Mouse (Mus musculus): ENCODE measurements at regions not wholly inside any gene's neighbourhood (a gene's known extent, or its start where the extent isn't known, plus 50 kb on each side); places are given as distances from the start of the nearest gene placed in this dataset.
A peak's percentile ranks its signal among the peaks of the same experiment; 100 is the strongest.
"Not testable (repeated sequence)": the region's sequence is repeated elsewhere in the genome, so short reads cannot be mapped to it uniquely, and the experiment has no call there.

DNA sequence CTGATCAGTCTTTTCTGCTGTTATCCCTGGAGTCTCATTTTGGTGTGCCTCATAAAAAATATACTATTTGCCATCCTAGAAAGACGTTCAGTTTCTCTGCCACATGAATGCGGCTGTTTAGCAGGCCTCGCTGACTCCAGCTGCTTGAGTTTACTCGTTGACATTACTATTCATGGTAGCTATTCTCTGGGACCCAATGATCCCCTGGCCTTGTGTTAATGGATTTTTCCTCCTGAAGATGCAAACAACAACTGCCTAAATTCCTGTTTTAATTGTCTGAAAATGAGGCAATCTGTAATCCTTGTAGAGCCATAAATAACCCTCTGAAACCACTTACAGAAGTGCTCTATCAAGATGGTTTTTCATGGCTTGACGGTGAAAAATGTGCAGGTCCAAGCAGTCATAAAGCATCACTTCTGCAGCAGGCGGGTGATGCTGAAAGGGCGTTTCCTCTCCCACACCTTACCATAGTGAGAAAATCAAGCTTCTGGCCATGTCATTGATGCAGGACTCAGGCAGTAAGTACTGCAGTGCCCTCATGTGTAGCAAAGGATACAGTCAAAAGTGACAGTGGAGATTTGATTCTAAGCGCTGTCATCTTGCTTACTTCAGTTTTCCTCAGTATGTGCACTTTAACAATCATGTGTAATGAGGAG is 419.7 kb upstream of the Lrp1b start:
- no peak for DNase-seq (ENCODE audit: low read depth, low spot score)

GRCm38 (mm10) chr2:43097560-43098233 is 444.3 kb upstream of the Lrp1b start:
- no peak for DNase-seq (ENCODE audit: low read depth, low spot score)

DNA sequence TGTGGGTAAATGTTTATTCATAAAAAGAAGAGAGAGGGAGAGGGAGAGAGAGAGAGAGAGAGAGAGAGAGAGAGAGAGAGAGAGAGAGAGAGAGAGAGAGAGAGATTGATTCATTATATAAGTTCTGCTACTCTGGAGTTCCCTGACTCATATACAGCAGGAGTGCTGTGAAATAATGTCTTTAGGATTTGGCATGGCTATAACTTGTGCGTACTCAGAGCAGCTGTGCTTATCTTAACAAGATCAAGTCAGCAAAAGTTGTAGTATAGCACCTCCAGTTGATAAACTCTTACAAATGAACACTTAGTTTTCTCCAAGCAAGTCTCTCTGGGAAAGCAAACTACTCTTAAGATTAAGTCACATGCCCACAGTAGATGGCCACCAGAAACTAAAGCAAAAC is 435.3 kb upstream of the Kynu start:
- no peak for DNase-seq (ENCODE audit: low read depth, low spot score)

DNA sequence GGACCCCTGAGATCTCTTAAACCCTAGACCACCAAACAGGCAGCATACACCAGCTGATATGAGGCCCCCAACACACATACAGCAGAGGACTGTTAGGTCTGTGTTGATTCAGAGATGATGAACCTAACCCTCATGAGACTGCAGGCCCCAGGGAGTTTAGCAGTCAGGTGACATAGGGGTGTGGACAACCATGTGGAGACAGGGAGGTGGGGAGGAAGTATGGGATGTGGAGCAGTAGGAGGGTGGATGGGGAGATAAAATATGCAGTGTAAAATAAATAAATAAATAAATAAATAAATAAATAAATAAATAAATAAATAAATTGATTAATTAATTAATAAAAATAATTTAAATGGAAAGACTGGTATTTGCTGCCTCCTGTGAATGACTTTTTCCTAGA is 401.6 kb upstream of the Kynu start:
- DNase-seq (ENCODE audit: low read depth, low spot score), result no peak

DNA sequence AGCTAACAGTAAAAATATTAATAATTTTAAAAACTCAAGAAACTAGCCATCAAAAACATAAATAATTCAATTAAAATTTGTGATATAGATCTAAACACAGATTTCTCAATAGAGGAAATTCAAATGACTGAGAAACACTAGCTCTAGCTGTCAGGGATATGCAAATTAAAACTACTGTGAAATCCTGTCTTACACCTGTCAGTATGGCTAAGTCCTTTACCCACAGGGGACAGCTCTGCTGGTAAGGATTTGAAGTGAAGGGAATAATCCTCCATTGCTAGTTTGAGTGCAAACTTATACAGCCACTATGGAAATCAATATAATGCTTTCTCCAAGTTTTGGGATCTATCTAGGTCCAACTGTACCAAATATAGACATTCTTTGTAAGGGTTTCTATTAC is 373.0 kb upstream of the Kynu start:
- DNase-seq (ENCODE audit: low read depth, low spot score), result no peak

GRCm38 (mm10) chr2:43195531-43195930 is 359.6 kb upstream of the Kynu start:
- not testable (repeated sequence) for DNase-seq (ENCODE audit: low read depth, low spot score)

DNA sequence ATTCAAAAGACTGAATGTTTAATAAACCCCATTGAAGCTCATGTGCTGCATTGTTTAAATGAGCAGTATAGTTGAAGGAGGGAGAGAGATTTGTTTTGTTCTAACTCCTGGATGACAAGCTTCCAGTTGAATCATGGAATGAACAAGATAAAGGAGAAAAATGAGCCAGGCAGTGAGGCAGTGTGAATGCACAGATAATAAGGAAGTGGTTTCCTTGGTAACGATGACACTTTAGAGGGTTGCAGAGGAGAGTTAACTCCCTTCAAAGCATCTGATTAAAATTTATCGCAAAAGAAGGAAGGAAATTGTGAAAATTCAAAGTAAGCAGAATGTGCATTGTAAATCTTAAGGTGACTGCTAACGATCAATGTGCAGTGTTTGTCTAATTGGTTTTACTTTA is 346.9 kb upstream of the Kynu start:
- DNase-seq (ENCODE audit: low read depth, low spot score), result no peak

DNA sequence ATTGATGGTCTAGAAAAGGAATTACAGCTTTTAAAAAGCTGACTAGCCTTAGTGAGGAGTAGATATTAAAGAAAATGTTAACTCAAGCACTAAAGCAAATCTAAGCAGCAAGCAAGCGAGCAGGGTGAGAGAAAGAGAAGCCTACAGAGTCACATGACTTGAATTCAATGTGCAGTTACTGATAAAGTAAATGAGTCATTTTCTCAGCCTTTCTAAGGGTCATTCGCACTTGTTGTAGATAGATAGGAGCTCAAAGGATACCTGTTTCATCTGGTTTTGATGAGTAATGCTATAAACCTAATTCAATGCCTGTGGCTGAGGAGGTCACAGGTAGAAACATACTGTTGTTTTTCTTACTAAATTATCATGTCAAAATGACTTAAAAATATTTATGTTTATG is 341.2 kb upstream of the Kynu start:
- DNase-seq (ENCODE audit: low read depth, low spot score), result no peak

DNA sequence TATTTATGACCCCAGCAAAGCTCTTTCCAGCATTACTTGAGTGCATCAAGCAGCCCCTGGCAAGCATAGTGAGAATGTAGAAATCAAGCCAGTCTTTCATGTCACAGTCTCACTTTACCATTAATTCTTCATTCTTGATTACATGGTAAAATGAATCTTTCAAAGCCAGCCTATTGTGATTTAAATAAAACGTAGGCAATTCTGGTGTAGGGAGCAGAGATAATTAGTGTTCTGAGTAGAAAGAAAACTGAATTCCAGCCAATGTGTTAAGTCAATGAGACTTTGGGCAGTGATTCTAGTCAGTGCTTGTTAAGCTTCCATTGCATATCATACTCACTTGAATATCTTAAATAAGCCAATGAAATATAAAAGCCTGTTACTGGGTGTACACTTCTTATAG is 338.0 kb upstream of the Kynu start:
- no peak for DNase-seq (ENCODE audit: low read depth, low spot score)

DNA sequence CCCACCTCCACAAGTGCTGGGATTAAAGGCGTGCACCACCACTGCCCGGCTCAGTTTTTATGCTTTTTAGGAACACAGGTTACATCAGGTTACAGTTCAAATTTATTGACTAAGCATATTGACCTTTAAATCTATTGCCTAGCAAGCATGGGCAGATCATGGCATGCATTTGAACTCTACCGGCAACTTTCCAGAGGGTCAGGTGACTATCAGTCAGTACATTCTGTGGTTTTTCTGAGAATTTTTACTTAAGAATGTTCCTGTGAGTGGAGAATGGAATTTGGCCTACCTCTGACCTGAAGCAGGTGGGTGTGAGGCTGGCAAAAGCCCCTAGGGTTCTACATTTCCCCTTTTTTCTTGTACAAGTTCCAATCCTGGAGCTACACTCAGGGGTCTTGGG is 332.4 kb upstream of the Kynu start:
- no peak for DNase-seq (ENCODE audit: low read depth, low spot score)

DNA sequence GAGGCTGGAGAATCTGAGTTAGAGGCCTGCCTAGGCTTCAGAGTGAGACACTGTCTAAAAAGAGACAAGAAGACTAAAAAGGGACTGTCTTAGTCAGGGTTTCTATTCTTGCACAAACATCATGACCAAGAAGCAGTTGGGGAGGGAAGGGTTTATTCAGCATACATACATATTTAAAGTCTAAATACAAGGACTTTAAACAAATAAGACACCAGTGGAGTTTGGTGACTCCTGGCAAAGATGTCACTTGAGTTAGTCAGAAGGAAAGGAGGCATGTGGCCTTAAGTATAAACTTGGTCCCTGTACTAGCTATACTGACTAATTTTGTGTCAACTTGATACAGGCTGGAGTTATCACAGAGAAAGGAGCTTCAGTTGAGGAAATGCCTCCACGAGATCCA is 330.4 kb upstream of the Kynu start:
- DNase-seq (ENCODE audit: low read depth, low spot score), result not testable (repeated sequence)

- no peak for DNase-seq (ENCODE audit: low read depth, low spot score)
These were observed 308.3 kb upstream of the Kynu start for GRCm38 (mm10) chr2:43246786-43247185.

DNA sequence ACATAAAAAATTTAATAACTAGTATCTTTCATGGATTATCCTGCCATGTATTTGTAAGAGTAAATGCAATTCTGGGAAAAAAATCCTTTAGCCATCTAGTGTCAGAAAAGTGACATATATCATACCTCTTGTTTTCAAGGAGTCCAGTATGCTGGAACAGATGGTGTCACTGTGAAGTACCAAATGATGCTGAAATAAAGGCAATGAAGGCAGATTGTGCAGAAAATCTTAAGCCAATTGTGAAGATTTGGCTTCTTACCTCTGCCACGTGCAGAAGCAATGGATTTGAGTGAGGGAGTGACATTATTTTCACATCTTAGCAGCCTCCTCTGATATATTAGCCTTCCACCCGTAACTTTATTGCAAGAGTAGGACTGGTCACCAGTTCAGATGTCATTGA is 306.5 kb upstream of the Kynu start:
- DNase-seq (ENCODE audit: low read depth, low spot score), result no peak

DNA sequence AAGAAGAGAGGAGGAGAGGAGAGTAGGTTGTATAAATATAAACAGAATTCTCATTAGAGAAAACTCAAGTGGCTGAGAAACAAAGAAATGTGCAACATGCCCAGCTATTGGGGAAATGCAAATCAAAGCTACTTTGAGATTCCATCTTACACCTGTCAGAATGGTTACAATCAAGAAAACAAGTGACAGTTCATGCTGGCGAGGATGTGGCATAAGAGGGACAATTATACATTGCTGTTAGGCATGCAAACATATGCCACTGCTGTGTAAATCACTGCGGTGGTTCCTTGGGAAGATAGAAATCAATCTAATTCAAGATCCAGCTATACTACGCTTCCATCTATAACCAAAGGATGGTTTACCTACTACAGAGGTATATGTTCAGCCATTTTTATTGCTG is 300.4 kb upstream of the Kynu start:
- no peak for DNase-seq (ENCODE audit: low read depth, low spot score)

- DNase-seq (ENCODE audit: low read depth, low spot score), result no peak
These were observed 284.3 kb upstream of the Kynu start for GRCm38 (mm10) chr2:43270802-43271201.

DNA sequence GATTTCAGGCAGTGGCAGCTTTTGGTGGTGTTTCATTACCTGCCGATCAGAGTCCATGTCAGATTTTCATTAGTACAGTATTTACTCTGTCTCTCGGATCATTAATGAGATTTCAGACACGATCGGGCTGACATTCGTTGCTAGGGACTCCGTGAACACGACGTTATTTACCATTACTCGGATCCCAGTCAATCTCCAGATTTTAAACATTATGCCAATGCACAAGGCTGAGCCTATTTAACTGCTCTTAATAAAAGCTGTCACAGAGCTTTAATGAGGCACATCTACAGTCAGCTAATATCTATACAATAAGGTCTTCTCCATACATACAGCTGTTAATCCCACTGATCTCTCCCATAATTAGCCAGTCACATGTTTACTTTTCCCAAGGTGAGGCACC is 283.0 kb upstream of the Kynu start:
- no peak for DNase-seq (ENCODE audit: low read depth, low spot score)

DNA sequence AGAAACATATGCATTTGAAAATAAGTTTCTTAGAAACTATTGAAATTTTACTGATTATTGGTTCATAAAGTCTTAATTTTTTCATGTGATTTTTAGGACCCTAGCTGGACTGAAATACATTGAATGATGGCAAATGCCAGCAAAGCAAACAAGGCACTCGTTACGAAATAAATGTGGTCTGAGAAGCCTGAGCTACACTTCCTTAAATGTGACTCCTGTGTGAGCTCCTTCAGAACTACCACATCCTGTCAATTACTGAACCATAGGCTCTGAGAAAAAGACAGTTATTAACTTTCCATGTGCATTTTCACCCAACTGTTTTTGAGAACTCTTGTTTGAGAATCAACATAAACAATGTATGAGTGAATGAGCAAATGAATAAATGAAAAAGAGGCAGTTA is 281.1 kb upstream of the Kynu start:
- no peak for DNase-seq (ENCODE audit: low read depth, low spot score)

DNA sequence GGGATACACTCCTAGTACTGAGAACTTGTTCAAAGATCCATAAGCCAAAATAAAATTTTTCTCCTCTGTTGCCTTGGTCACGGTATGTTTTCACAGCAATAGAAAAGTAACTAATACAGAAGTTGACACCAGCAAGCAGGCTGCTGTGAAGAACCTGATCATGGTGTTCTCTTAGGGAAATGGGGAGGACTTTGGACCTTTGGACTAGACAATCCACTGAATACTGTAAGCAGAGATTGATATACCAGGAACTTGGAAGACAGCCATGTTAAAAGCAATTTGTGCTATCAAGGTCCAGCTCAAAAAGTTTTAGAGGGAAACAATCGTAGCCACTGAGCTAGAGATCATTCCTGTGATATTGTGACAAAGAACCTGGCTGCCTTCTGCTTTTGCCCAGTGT is 259.3 kb upstream of the Kynu start:
- no peak for DNase-seq (ENCODE audit: low read depth, low spot score)

- DNase-seq (ENCODE audit: low read depth, low spot score), result no peak
These were observed 231.3 kb upstream of the Kynu start for GRCm38 (mm10) chr2:43323836-43324235.

DNA sequence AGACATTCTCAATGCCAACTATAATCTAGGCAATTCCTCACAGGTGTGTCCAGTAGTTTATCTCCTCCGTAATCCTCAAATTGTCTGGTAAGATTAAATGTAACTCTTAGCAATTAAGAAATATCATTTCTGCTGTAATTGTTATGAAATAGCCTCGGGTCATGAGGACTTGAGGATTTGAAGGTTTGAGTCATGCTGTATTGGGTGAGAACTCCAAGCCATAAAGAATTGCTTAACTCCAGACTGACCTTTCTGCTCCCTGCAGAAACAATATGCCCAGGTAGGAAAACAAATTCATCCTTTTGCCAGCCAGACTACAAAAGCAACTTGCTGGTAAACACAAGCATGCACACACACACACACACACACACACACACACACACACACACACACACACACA is 190.8 kb upstream of the Kynu start:
- no peak for DNase-seq (ENCODE audit: low read depth, low spot score)

DNA sequence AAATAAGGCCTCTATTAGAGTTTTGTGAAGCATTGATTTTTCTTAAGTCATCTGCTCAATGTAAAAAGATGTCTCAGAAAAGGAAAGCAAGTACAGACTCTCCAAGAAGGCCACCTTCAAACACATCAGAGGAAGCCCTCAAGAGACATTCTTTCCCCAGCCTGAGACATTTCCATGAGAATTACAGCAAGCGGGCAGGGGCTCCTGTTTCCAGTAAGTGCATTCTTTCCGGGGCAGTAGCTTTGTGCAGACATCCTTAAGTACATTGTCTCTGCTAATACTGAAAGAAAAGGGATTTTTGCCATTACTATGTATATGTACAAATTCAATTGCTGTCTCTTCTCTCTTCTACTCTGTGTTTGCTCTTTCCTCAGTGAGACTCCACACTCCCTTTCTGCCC is 189.3 kb upstream of the Kynu start:
- DNase-seq (ENCODE audit: low read depth, low spot score), result peak; percentile 91

DNA sequence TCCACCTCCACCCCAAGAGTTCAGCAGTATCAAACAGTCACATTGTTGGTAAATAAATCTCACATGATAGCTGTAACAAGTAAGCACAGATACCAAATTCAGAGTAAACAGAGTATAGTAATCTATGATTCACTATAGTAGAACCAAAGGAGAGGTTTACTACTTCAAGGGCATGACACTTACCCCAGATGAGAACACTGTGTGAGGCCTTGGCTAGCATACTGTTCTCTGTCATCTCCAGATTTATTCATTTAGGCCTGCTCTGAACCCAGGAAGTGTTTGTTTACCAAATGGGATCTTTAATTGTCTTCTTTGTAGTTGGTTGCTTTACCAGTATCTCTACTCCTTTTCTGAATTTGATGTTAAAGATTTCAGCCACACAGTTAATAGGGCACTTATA is 151.8 kb upstream of the Kynu start:
- DNase-seq (ENCODE audit: low read depth, low spot score), result no peak

GRCm38 (mm10) chr2:43404163-43404967 is 150.8 kb upstream of the Kynu start:
- no peak for DNase-seq (ENCODE audit: low read depth, low spot score)

Measured in ZHBTc4 (cell line).